Mouse (Mus musculus) subcutaneous adipose tissue, adult 2 months (tissue): ENCODE data around the gene 2510009E07Rik. TPM values are rescaled to one million over a fixed set of nuclear protein-coding genes. Genes with fewer than 3 reads are reported as not detected.

Experiments
- polyA plus RNA-seq: library from polyadenylated mRNA; depleted of rRNA; stranded (reverse); fragments of >200 nt; gene quantifications from 2 replicates; pipeline ENCODE4 v1.2.3, GENCODE M21; 2012; ENCODE audit warnings: low replicate concordance; rRNA removed

The 2510009E07Rik gene
- 16.4 and 29.5 TPM in 2 replicates for polyA plus RNA-seq

GRCm38 (mm10) chr16:21694463-21695241 lies at the start of gene 2510009E07Rik:
Gene 2510009E07Rik (minus strand): TSS chr16:21694665.

Other genes starting within 250 kb of the 2510009E07Rik start
- gene Ehhadh, start 93.1 kb upstream of the 2510009E07Rik start, polyA plus RNA-seq = 17.1 and 33.2 TPM in 2 replicates
- gene Map3k13, start 99.7 kb upstream of the 2510009E07Rik start, polyA plus RNA-seq = 0.24 and 1.1 TPM in 2 replicates